Mouse (Mus musculus): ENCODE measurements around the gene Spint2.

Spint2 gene

GRCm38 (mm10) chr7:29282074-29282554, 402 bp upstream of the Spint2 start:
- no peak for DNase-seq (ENCODE audit: low read depth, low spot score)

DNA sequence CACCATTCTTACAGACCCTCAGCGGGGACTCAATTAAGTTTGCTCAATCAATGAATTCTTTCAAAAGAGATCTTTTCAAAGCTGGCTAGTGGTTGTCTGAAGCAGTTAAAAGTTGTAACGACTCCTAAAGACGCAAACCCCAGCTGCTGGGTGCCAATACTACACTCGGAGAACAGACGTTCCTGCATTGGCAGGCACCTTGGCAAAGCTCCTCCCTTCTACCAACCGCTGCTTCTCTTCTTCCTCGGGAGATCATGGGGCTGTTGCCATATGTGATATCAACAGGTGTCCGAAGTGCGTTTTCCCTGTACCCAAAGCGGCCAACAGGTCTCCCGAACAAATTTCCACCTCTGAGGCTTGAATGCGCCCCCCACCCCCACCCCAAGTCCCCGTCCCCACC, 911 bp downstream of the Spint2 start:
- DNase-seq (ENCODE audit: low read depth, low spot score), result peak; percentile 35

DNA sequence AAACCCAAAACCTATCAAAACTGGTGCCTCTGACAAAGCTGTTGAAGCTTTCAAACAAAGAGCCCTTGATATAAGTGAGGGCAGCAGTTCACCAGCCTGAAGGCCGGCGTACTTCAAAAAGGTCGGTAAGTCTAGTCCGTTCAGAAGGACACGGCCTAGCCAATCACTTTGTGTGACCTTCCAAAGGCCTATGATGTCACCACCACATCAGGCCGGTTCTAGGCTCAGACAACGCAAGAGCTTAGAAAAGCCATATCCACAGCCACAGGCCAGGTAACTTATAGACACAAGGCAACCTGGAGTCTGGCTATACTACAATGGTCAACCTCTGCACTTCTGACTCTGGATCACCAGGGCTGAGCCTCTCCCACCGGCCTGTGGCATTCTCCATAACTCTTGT, 1.8 kb downstream of the Spint2 start:
- DNase-seq (ENCODE audit: low read depth, low spot score), result no peak

DNA sequence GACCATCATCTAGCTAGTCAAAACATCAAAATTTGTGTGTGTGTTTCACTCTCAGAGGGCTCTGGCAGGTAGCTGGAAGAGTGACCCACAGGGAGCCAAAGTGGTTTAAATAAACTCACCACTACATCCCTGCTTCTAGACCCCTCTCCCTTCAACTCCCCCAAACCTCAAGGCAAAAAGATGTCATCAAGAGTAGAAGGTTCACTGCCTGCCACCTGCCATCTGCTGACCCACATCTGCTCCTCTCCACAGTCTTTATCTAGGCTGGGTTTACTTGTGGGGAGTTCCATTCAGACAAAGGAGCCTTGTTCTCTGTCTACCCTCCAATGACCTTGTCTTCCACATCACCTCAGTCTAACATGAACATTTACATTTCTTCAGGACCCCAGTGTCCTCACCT, 2.5 kb downstream of the Spint2 start:
- DNase-seq (ENCODE audit: low read depth, low spot score), result no peak

GRCm38 (mm10) chr7:29277510-29277909, 4.2 kb downstream of the Spint2 start:
- DNase-seq (ENCODE audit: low read depth, low spot score), result no peak

DNA sequence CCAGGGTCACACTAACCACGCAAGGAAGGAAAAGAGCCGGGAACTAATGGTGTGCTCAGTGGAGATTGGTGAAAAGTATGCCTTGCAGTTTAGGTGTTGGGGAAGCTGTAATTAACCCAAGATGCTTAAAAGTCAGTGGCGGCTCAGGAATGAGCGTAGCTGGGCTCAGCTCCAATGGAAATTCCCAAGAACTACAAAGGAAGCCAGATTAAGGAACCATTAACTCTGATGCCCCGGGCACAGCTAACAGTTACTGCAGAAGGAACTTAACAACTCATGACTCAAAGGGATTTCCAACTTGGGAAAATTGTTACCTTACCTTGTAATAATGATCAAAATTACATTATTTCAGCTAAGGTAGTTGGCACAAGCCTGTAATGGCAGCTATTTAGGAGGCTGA, 5.0 kb downstream of the Spint2 start:
- DNase-seq (ENCODE audit: low read depth, low spot score), result no peak

GRCm38 (mm10) chr7:29271687-29272465, 9.8 kb downstream of the Spint2 start:
- no peak for DNase-seq (ENCODE audit: low read depth, low spot score)

DNA sequence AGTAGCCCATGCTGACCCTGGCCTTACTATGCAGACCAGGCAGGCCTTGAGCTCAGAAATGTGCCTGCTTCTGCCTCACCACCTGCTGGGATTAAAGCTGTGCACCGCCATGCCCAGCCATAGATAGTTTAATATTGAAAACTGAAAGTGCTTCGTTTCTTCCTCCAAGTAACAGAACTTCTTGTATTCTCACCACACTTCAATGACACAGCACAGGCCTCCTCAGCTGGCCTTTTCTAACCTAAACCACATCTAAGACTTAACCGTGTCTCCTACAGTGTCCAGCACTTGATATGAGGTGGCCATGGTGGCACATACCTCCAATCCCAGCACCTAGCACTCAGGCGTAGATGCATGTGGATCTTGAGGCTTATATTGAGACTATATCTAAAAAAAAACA, 11.3 kb downstream of the Spint2 start:
- no peak for DNase-seq (ENCODE audit: low read depth, low spot score)

- no peak for DNase-seq (ENCODE audit: low read depth, low spot score)
Measured at GRCm38 (mm10) chr7:29266931-29267330, 14.8 kb downstream of the Spint2 start.

- DNase-seq (ENCODE audit: low read depth, low spot score), result no peak
Measured at GRCm38 (mm10) chr7:29265636-29266035, 16.1 kb downstream of the Spint2 start.

- DNase-seq (ENCODE audit: low read depth, low spot score), result no peak
Measured at GRCm38 (mm10) chr7:29263831-29264230, 17.9 kb downstream of the Spint2 start.

DNA sequence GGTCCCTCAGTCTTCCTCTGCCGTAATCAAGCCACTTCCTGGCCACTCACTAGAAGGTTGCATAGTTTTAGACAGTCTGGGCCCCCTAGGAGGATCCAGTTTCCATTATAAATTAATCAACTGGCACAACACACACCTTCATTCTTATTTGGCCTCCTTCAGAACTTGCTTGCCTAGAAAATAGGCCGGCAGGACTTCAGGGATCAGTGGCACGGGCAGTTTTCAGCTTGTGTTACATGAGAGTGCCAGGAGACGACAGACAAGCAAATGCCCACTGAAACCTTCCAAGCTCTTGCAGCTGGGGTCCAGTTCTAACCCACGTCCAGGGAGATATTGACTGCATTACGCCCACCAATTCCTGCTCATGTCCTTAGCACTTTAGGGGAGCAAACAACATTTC, 19.6 kb downstream of the Spint2 start:
- no peak for DNase-seq (ENCODE audit: low read depth, low spot score)

- DNase-seq (ENCODE audit: low read depth, low spot score), result no peak
Measured at GRCm38 (mm10) chr7:29259781-29260730, 21.7 kb downstream of the Spint2 start.

- DNase-seq (ENCODE audit: low read depth, low spot score), result no peak
Measured at GRCm38 (mm10) chr7:29257368-29257767, 24.3 kb downstream of the Spint2 start.

GRCm38 (mm10) chr7:29255875-29256274, 25.8 kb downstream of the Spint2 start:
- no peak for DNase-seq (ENCODE audit: low read depth, low spot score)

- no peak for DNase-seq (ENCODE audit: low read depth, low spot score)
Measured at GRCm38 (mm10) chr7:29253842-29254241, 27.9 kb downstream of the Spint2 start.

DNA sequence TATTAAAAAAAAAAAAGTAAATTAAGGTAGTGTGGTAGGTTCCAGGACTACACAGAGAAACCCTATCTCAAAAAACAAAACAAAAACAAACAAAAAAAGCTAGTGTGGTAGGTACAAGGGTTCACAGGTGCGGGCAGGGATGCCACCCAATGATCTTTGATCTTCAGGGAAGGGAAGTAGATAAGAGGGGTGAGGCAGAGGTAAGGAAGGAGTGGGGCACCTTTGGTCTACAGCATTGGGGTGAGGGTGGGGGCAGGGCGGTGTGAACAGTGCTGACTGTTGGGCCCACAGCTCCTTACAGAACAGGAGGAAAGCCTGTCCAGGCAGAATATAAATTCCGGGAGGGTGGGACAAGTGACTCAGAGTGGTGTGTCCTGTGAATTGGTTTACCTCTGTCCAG, 30.5 kb downstream of the Spint2 start:
- peak; percentile 73 for DNase-seq (ENCODE audit: low read depth, low spot score)

- DNase-seq (ENCODE audit: low read depth, low spot score), result peak; percentile 22
Measured at GRCm38 (mm10) chr7:29248261-29248841, 33.4 kb downstream of the Spint2 start, which contains the start of gene 2200002D01Rik. Gene 2200002D01Rik (minus strand): TSS chr7:29248466.

- DNase-seq (ENCODE audit: low read depth, low spot score), result no peak
Measured at GRCm38 (mm10) chr7:29247706-29248105, 34.0 kb downstream of the Spint2 start.

DNA sequence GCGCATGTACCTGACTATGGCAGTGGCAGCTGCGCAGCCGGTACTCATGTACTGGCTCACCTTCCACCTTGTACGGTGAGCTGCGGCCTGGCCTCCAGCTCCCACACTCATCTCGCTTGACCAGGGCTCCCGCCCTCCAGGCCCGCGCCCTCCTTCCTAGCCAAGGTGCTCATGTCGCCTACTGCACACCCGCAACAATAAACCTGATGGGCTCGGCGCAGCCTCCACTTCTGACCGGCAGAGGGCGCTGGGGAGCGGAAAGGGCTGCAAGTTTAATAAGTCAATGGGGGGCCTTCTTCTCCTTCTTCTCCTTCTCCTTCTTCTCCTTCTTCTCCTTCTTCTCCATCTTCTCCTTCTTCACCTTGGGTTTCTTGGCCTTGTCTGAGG, 34.4 kb downstream of the Spint2 start:
- peak; percentile 71 for DNase-seq (ENCODE audit: low read depth, low spot score)

DNA sequence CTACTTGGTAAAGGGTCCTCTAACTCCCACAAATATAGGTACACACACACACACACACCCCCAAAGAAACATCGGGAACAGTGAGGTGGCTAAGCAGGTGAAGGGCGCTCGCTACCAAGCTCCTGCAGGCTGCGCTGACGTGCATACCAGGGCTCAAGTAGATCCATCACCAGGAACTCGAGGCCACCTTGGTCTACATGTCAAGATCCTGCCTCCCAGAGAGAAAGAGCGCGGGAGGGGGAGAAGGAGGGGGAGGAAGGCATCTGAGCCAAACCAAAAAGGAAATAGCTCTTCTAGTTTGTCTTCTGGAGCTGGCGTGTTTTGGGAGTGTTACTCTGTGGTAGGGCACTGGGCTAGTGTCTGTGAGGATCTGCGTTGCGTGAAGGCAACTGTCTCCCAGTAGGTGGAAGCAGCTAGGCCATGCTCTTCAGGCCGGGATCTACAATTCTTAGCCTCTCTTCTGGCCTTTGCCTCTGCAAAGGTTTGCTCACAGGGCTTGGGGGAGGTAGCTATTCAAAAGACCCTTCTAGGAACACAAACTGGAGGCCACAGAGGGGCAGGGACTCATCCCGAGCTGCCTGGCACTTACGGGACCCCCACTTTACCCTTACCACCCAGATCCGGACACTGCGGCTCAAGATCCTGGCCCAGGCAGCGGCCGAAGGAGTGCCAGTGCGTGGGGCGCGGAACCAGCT, 34.9 kb downstream of the Spint2 start:
- DNase-seq (ENCODE audit: low read depth, low spot score), result no peak
